Mouse (Mus musculus): ENCODE results near the gene Npas2. TPM values are rescaled to one million over a fixed set of nuclear protein-coding genes. Genes with fewer than 3 reads are reported as not detected.

The Npas2 gene
- polyA plus RNA-seq, 1 experiment from 2014 or later, result 0.27 TPM

- no peaks in the 10 kb centered on the region for H3K36me3 ChIP-seq (ENCODE audit: control insufficient read depth, insufficient read depth, low read length)
- WGBS, result 59% methylated on average over 9 of the region's 9 CpGs
- H3K9ac ChIP-seq (ENCODE audit: low read length), result no peak overlapping the region
- H3K4me1 ChIP-seq (ENCODE audit: control insufficient read depth, insufficient read depth, low read length), result no peaks in the 10 kb centered on the region
- ATAC-seq, result no peak
- no peaks in the 10 kb centered on the region for H3K9me3 ChIP-seq (replicated peaks; ENCODE audit: control insufficient read depth, low read length)
- no peaks in the 10 kb centered on the region for H3K27me3 ChIP-seq (replicated peaks; ENCODE audit: control insufficient read depth, insufficient read depth, low read length)
- no peak overlapping the region for H3K27ac ChIP-seq (ENCODE audit: low read depth, low read length)
- no peak overlapping the region for H3K4me3 ChIP-seq (ENCODE audit: low read depth, low read length)
- no peak overlapping the region for H3K4me2 ChIP-seq (ENCODE audit: low read length)
- DNase-seq (ENCODE audit: low spot score), result no peak
These were observed 44.1 kb downstream of the Npas2 start for GRCm38 (mm10) chr1:39237503-39238255.

GRCm38 (mm10) chr1:39240860-39241584 is 47.5 kb downstream of the Npas2 start:
- Histone ChIP-seq H3K4me1 (ENCODE audit: control insufficient read depth, insufficient read depth, low read length) (no peaks in the 10 kb centered on the region), H3K9me3 (replicated peaks; ENCODE audit: control insufficient read depth, low read length) (no peaks in the 10 kb centered on the region), H3K27ac (ENCODE audit: low read depth, low read length) (no peak overlapping the region), H3K36me3 (ENCODE audit: control insufficient read depth, insufficient read depth, low read length) (no peaks in the 10 kb centered on the region), H3K4me2 (ENCODE audit: low read length) (no peak overlapping the region), H3K4me3 (ENCODE audit: low read depth, low read length) (no peak overlapping the region), H3K27me3 (replicated peaks; ENCODE audit: control insufficient read depth, insufficient read depth, low read length) (no peaks in the 10 kb centered on the region), H3K9ac (ENCODE audit: low read length) (no peak overlapping the region)
- no peak for ATAC-seq
- no peak for DNase-seq (ENCODE audit: low spot score)
- 87% methylated on average over 6 of the region's 6 CpGs for WGBS

- ATAC-seq (no peak), DNase-seq (ENCODE audit: low spot score) (no peak)
- H3K9me3 ChIP-seq (replicated peaks; ENCODE audit: control insufficient read depth, low read length), result no peaks in the 10 kb centered on the region
- no peak overlapping the region for H3K9ac ChIP-seq (ENCODE audit: low read length)
- H3K36me3 ChIP-seq (ENCODE audit: control insufficient read depth, insufficient read depth, low read length), result no peaks in the 10 kb centered on the region
- H3K4me1 ChIP-seq (ENCODE audit: control insufficient read depth, insufficient read depth, low read length), result no peaks in the 10 kb centered on the region
- H3K27me3 ChIP-seq (replicated peaks; ENCODE audit: control insufficient read depth, insufficient read depth, low read length), result no peaks in the 10 kb centered on the region
- no peak overlapping the region for H3K4me2 ChIP-seq (ENCODE audit: low read length)
- no peak overlapping the region for H3K4me3 ChIP-seq (ENCODE audit: low read depth, low read length)
- 68% methylated on average over 1 of the region's 1 CpGs for WGBS
- H3K27ac ChIP-seq (ENCODE audit: low read depth, low read length), result no peak overlapping the region
These were observed 51.2 kb downstream of the Npas2 start for GRCm38 (mm10) chr1:39244726-39245125.

- Histone ChIP-seq H3K4me1 (ENCODE audit: control insufficient read depth, insufficient read depth, low read length) (peaks cover 8% of the 10 kb centered on the region), H3K4me2 (ENCODE audit: low read length) (no peak overlapping the region), H3K9me3 (replicated peaks; ENCODE audit: control insufficient read depth, low read length) (no peaks in the 10 kb centered on the region), H3K27ac (ENCODE audit: low read depth, low read length) (no peak overlapping the region), H3K27me3 (replicated peaks; ENCODE audit: control insufficient read depth, insufficient read depth, low read length) (no peaks in the 10 kb centered on the region), H3K9ac (ENCODE audit: low read length) (no peak overlapping the region), H3K36me3 (ENCODE audit: control insufficient read depth, insufficient read depth, low read length) (no peaks in the 10 kb centered on the region), H3K4me3 (ENCODE audit: low read depth, low read length) (no peak overlapping the region)
- 7% methylated on average over 7 of the region's 7 CpGs for WGBS
- peak; percentile 93 for ATAC-seq
- DNase-seq (ENCODE audit: low spot score), result peak; percentile 91
These were observed 58.1 kb downstream of the Npas2 start for GRCm38 (mm10) chr1:39251679-39252078.

- H3K9ac ChIP-seq (ENCODE audit: low read length), result no peak overlapping the region
- no peak overlapping the region for H3K27ac ChIP-seq (ENCODE audit: low read depth, low read length)
- ATAC-seq (no peak), DNase-seq (ENCODE audit: low spot score) (no peak)
- no peaks in the 10 kb centered on the region for H3K9me3 ChIP-seq (replicated peaks; ENCODE audit: control insufficient read depth, low read length)
- H3K4me1 ChIP-seq (ENCODE audit: control insufficient read depth, insufficient read depth, low read length), result peaks cover 8% of the 10 kb centered on the region
- no peaks in the 10 kb centered on the region for H3K27me3 ChIP-seq (replicated peaks; ENCODE audit: control insufficient read depth, insufficient read depth, low read length)
- H3K4me2 ChIP-seq (ENCODE audit: low read length), result no peak overlapping the region
- H3K36me3 ChIP-seq (ENCODE audit: control insufficient read depth, insufficient read depth, low read length), result no peaks in the 10 kb centered on the region
- no peak overlapping the region for H3K4me3 ChIP-seq (ENCODE audit: low read depth, low read length)
- WGBS, result 76% methylated on average over 4 of the region's 4 CpGs
These were observed 60.2 kb downstream of the Npas2 start for GRCm38 (mm10) chr1:39253771-39254170.

- no peak overlapping the region for H3K4me3 ChIP-seq (ENCODE audit: low read depth, low read length)
- H3K9ac ChIP-seq (ENCODE audit: low read length), result no peak overlapping the region
- H3K4me1 ChIP-seq (ENCODE audit: control insufficient read depth, insufficient read depth, low read length), result peaks cover 8% of the 10 kb centered on the region
- DNase-seq (ENCODE audit: low spot score) (no peak), ATAC-seq (no peak)
- no peaks in the 10 kb centered on the region for H3K9me3 ChIP-seq (replicated peaks; ENCODE audit: control insufficient read depth, low read length)
- H3K4me2 ChIP-seq (ENCODE audit: low read length), result no peak overlapping the region
- no peak overlapping the region for H3K27ac ChIP-seq (ENCODE audit: low read depth, low read length)
- 88% methylated on average over 9 of the region's 9 CpGs for WGBS
- H3K36me3 ChIP-seq (ENCODE audit: control insufficient read depth, insufficient read depth, low read length), result no peaks in the 10 kb centered on the region
- no peaks in the 10 kb centered on the region for H3K27me3 ChIP-seq (replicated peaks; ENCODE audit: control insufficient read depth, insufficient read depth, low read length)
These were observed 62.5 kb downstream of the Npas2 start for GRCm38 (mm10) chr1:39256051-39256450.

GRCm38 (mm10) chr1:39256513-39257330 is 63.2 kb downstream of the Npas2 start:
- no peaks in the 10 kb centered on the region for H3K9me3 ChIP-seq (replicated peaks; ENCODE audit: control insufficient read depth, low read length)
- no peak overlapping the region for H3K4me3 ChIP-seq (ENCODE audit: low read depth, low read length)
- H3K4me1 ChIP-seq (ENCODE audit: control insufficient read depth, insufficient read depth, low read length), result peaks cover 8% of the 10 kb centered on the region
- peak; percentile 53 for DNase-seq (ENCODE audit: low spot score)
- H3K27ac ChIP-seq (ENCODE audit: low read depth, low read length), result no peak overlapping the region
- H3K9ac ChIP-seq (ENCODE audit: low read length), result no peak overlapping the region
- 73% methylated on average over 8 of the region's 8 CpGs for WGBS
- no peaks in the 10 kb centered on the region for H3K27me3 ChIP-seq (replicated peaks; ENCODE audit: control insufficient read depth, insufficient read depth, low read length)
- ATAC-seq, result no peak
- H3K36me3 ChIP-seq (ENCODE audit: control insufficient read depth, insufficient read depth, low read length), result no peaks in the 10 kb centered on the region
- H3K4me2 ChIP-seq (ENCODE audit: low read length), result no peak overlapping the region

- H3K9me3 ChIP-seq (replicated peaks; ENCODE audit: control insufficient read depth, low read length), result no peaks in the 10 kb centered on the region
- ATAC-seq (no peak), DNase-seq (ENCODE audit: low spot score) (no peak)
- 61% methylated on average over 3 of the region's 3 CpGs for WGBS
- no peak overlapping the region for H3K27ac ChIP-seq (ENCODE audit: low read depth, low read length)
- H3K27me3 ChIP-seq (replicated peaks; ENCODE audit: control insufficient read depth, insufficient read depth, low read length), result no peaks in the 10 kb centered on the region
- H3K4me3 ChIP-seq (ENCODE audit: low read depth, low read length), result no peak overlapping the region
- H3K36me3 ChIP-seq (ENCODE audit: control insufficient read depth, insufficient read depth, low read length), result no peaks in the 10 kb centered on the region
- H3K4me1 ChIP-seq (ENCODE audit: control insufficient read depth, insufficient read depth, low read length), result peaks cover 3% of the 10 kb centered on the region
- no peak overlapping the region for H3K9ac ChIP-seq (ENCODE audit: low read length)
- H3K4me2 ChIP-seq (ENCODE audit: low read length), result no peak overlapping the region
These were observed 63.7 kb downstream of the Npas2 start for GRCm38 (mm10) chr1:39257331-39257594.

GRCm38 (mm10) chr1:39259668-39260067 is 66.1 kb downstream of the Npas2 start:
- Histone ChIP-seq H3K4me3 (ENCODE audit: low read depth, low read length) (no peak overlapping the region), H3K36me3 (ENCODE audit: control insufficient read depth, insufficient read depth, low read length) (no peaks in the 10 kb centered on the region), H3K4me1 (ENCODE audit: control insufficient read depth, insufficient read depth, low read length) (no peaks in the 10 kb centered on the region), H3K27ac (ENCODE audit: low read depth, low read length) (no peak overlapping the region), H3K9me3 (replicated peaks; ENCODE audit: control insufficient read depth, low read length) (no peaks in the 10 kb centered on the region), H3K27me3 (replicated peaks; ENCODE audit: control insufficient read depth, insufficient read depth, low read length) (no peaks in the 10 kb centered on the region), H3K9ac (ENCODE audit: low read length) (no peak overlapping the region), H3K4me2 (ENCODE audit: low read length) (no peak overlapping the region)
- WGBS, result 72% methylated on average over 3 of the region's 3 CpGs
- no peak for ATAC-seq
- no peak for DNase-seq (ENCODE audit: low spot score)

Data from forebrain, embryonic 14.5 days (tissue).